Mouse (Mus musculus): ENCODE data around the gene Nmrk2. TPM values are rescaled to one million over a fixed set of nuclear protein-coding genes. Genes with fewer than 3 reads are reported as not detected.
"Not testable (repeated sequence)": the region's sequence is repeated elsewhere in the genome, so short reads cannot be mapped to it uniquely, and the experiment has no call there.

Gene Nmrk2
- polyA plus RNA-seq, 1 experiment from 2014 or later = 0.20 TPM

GRCm38 (mm10) chr10:81173132-81173531, 28.7 kb downstream of the Nmrk2 start:
- H3K36me3 ChIP-seq = peaks cover 7% of the 10 kb centered on the region
- no peaks in the 10 kb centered on the region for H3K9me3 ChIP-seq
- WGBS = 6% methylated on average over 21 of the region's 21 CpGs
- peak overlapping the region; percentile 43 for H3K4me2 ChIP-seq (replicated peaks)
- peak overlapping the region; percentile 17; the same call in 1 of the 2 replicates for H3K4me3 ChIP-seq
- no peaks in the 10 kb centered on the region for H3K27me3 ChIP-seq
- peaks cover 26% of the 10 kb centered on the region for H3K4me1 ChIP-seq
- H3K9ac ChIP-seq = peak overlapping the region; percentile 33
- H3K27ac ChIP-seq = peak overlapping the region; percentile 80
- ATAC-seq (ENCODE audit: insufficient number of reproducible peaks, insufficient read depth, low FRiP score, low TSS enrichment) = no peak

- not testable (repeated sequence) for H3K36me3 ChIP-seq; H3K27ac ChIP-seq; H3K9ac ChIP-seq; ATAC-seq (ENCODE audit: insufficient number of reproducible peaks, insufficient read depth, low FRiP score, low TSS enrichment); H3K4me3 ChIP-seq; H3K9me3 ChIP-seq; H3K27me3 ChIP-seq
- H3K4me1 ChIP-seq = peaks cover 25% of the 10 kb centered on the region
- H3K4me2 ChIP-seq (replicated peaks) = peak overlapping the region; percentile 90
- 43% methylated on average over 11 of the region's 14 CpGs for WGBS
Observed at GRCm38 (mm10) chr10:81169411-81169900, 32.4 kb downstream of the Nmrk2 start.

- Histone ChIP-seq H3K9ac (peak overlapping the region; percentile 55), H3K36me3 (peaks cover 7% of the 10 kb centered on the region), H3K4me1 (peaks cover 21% of the 10 kb centered on the region), H3K4me3 (peak overlapping the region; percentile 99), H3K4me2 (replicated peaks) (peak overlapping the region; percentile 90), H3K9me3 (no peaks in the 10 kb centered on the region), H3K27me3 (no peaks in the 10 kb centered on the region), H3K27ac (peak overlapping the region; percentile 84)
- peak; percentile 54 for ATAC-seq (ENCODE audit: insufficient number of reproducible peaks, insufficient read depth, low FRiP score, low TSS enrichment)
- WGBS = 2% methylated on average over 29 of the region's 29 CpGs
Observed at GRCm38 (mm10) chr10:81168521-81169244, 33.2 kb downstream of the Nmrk2 start.

GRCm38 (mm10) chr10:81168087-81168431, 33.8 kb downstream of the Nmrk2 start:
- ATAC-seq (ENCODE audit: insufficient number of reproducible peaks, insufficient read depth, low FRiP score, low TSS enrichment) = peak; percentile 45
- Histone ChIP-seq H3K27ac (peak overlapping the region; percentile 84), H3K27me3 (no peaks in the 10 kb centered on the region), H3K4me2 (replicated peaks) (peak overlapping the region; percentile 90), H3K36me3 (peaks cover 12% of the 10 kb centered on the region), H3K9me3 (no peaks in the 10 kb centered on the region), H3K9ac (peak overlapping the region; percentile 55; the same call in 1 of the 2 replicates), H3K4me1 (peaks cover 15% of the 10 kb centered on the region), H3K4me3 (peak overlapping the region; percentile 99)
- WGBS = 7% methylated on average over 5 of the region's 5 CpGs

- Histone ChIP-seq H3K4me1 (peaks cover 15% of the 10 kb centered on the region), H3K27ac (peak within 1 kb of the TSS; percentile 84), H3K9me3 (no peaks in the 10 kb centered on the region), H3K4me2 (replicated peaks) (peak within 1 kb of the TSS; percentile 90), H3K27me3 (no peaks in the 10 kb centered on the region), H3K36me3 (peaks cover 16% of the 10 kb centered on the region), H3K4me3 (peak within 1 kb of the TSS; percentile 99), H3K9ac (peak within 1 kb of the TSS; percentile 88)
- under 1% methylated on average over 64 of the region's 64 CpGs for WGBS
- ATAC-seq (ENCODE audit: insufficient number of reproducible peaks, insufficient read depth, low FRiP score, low TSS enrichment) = peak; percentile 70
Observed at GRCm38 (mm10) chr10:81167200-81168086, 34.4 kb downstream of the Nmrk2 start, which contains the start of gene Pias4. Pias4 (minus strand) TSS chr10:81167923.

GRCm38 (mm10) chr10:81165118-81165517, 36.7 kb downstream of the Nmrk2 start:
- Histone ChIP-seq H3K4me1 (peaks cover 15% of the 10 kb centered on the region), H3K4me2 (replicated peaks) (no peak overlapping the region), H3K4me3 (no peak overlapping the region), H3K9ac (no peak overlapping the region), H3K36me3 (peaks cover 39% of the 10 kb centered on the region), H3K9me3 (no peaks in the 10 kb centered on the region), H3K27me3 (no peaks in the 10 kb centered on the region), H3K27ac (no peak overlapping the region)
- ATAC-seq (ENCODE audit: insufficient number of reproducible peaks, insufficient read depth, low FRiP score, low TSS enrichment) = no peak
- 81% methylated on average over 8 of the region's 8 CpGs for WGBS

- Histone ChIP-seq H3K36me3 (peaks cover 64% of the 10 kb centered on the region), H3K27ac (no peak overlapping the region), H3K9me3 (no peaks in the 10 kb centered on the region), H3K9ac (no peak overlapping the region), H3K4me2 (replicated peaks) (no peak overlapping the region), H3K4me3 (no peak overlapping the region), H3K4me1 (peaks cover 8% of the 10 kb centered on the region), H3K27me3 (no peaks in the 10 kb centered on the region)
- WGBS = 58% methylated on average over 2 of the region's 2 CpGs
- ATAC-seq (ENCODE audit: insufficient number of reproducible peaks, insufficient read depth, low FRiP score, low TSS enrichment) = no peak
Observed at GRCm38 (mm10) chr10:81162318-81162652, 39.6 kb downstream of the Nmrk2 start.

- ATAC-seq (ENCODE audit: insufficient number of reproducible peaks, insufficient read depth, low FRiP score, low TSS enrichment) = no peak
- WGBS = 88% methylated on average over 8 of the region's 8 CpGs
- peaks cover 69% of the 10 kb centered on the region for H3K36me3 ChIP-seq
Observed at GRCm38 (mm10) chr10:81161602-81162317, 40.1 kb downstream of the Nmrk2 start.

GRCm38 (mm10) chr10:81154736-81155135, 47.1 kb downstream of the Nmrk2 start:
- 75% methylated on average over 6 of the region's 6 CpGs for WGBS
- Histone ChIP-seq H3K36me3 (peaks cover 83% of the 10 kb centered on the region), H3K27me3 (no peaks in the 10 kb centered on the region), H3K4me1 (no peaks in the 10 kb centered on the region), H3K9ac (no peak overlapping the region), H3K9me3 (no peaks in the 10 kb centered on the region), H3K4me3 (no peak overlapping the region), H3K27ac (peak overlapping the region; percentile 19; the same call in 1 of the 2 replicates), H3K4me2 (replicated peaks) (no peak overlapping the region)
- ATAC-seq (ENCODE audit: insufficient number of reproducible peaks, insufficient read depth, low FRiP score, low TSS enrichment) = no peak

More at GRCm38 (mm10) chr10:81161602-81162317, 40.1 kb downstream of the Nmrk2 start:
- Histone ChIP-seq H3K27me3 (no peaks in the 10 kb centered on the region), H3K4me2 (replicated peaks) (no peak overlapping the region), H3K4me3 (no peak overlapping the region), H3K4me1 (peaks cover 5% of the 10 kb centered on the region), H3K27ac (0 out of 2 replicates have a peak overlapping the region, but pooled peaks have one; percentile 36), H3K9ac (no peak overlapping the region), H3K9me3 (no peaks in the 10 kb centered on the region)

GRCm38 (mm10) chr10:81154313-81154712, 47.5 kb downstream of the Nmrk2 start:
- Histone ChIP-seq H3K36me3 (peaks cover 85% of the 10 kb centered on the region), H3K4me2 (replicated peaks) (no peak overlapping the region), H3K4me3 (no peak overlapping the region), H3K27me3 (no peaks in the 10 kb centered on the region), H3K9ac (no peak overlapping the region), H3K9me3 (no peaks in the 10 kb centered on the region), H3K4me1 (no peaks in the 10 kb centered on the region), H3K27ac (0 out of 2 replicates have a peak overlapping the region, but pooled peaks have one; percentile 19)
- 93% methylated on average over 12 of the region's 12 CpGs for WGBS
- no peak for ATAC-seq (ENCODE audit: insufficient number of reproducible peaks, insufficient read depth, low FRiP score, low TSS enrichment)

- Histone ChIP-seq H3K9me3 (no peaks in the 10 kb centered on the region), H3K4me1 (no peaks in the 10 kb centered on the region), H3K4me2 (replicated peaks) (no peak overlapping the region), H3K27me3 (no peaks in the 10 kb centered on the region), H3K9ac (no peak overlapping the region), H3K27ac (peak overlapping the region; percentile 46; the same call in 1 of the 2 replicates), H3K4me3 (no peak overlapping the region), H3K36me3 (peaks cover 86% of the 10 kb centered on the region)
- WGBS = 74% methylated on average over 12 of the region's 12 CpGs
- no peak for ATAC-seq (ENCODE audit: insufficient number of reproducible peaks, insufficient read depth, low FRiP score, low TSS enrichment)
Observed at GRCm38 (mm10) chr10:81152609-81153008, 49.2 kb downstream of the Nmrk2 start.

Data from embryonic facial prominence, embryonic 12.5 days (tissue).